19 mouse cellular contexts compared by ENCODE assay signal in the genomic region with DNA sequence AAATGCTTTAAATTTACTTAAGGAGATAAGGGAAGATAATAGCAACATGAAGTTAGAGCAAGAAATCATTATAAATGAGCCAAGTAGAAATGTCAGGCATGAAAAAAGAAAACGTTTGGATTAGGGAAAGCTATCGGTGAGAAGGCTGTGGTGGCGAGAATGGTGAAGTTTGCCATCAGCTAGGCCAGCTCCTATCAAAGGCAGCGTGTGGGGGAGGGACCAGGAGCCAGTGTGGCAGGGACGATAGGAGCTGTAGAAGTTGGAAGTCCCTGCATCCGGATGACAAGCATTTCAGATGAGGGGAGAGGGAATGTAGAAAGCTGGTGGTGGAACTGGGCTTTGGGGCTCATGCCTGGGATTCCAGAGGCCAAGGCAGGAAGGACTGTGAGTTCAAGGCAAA.
DNase-seq lines count a peak whose midpoint lies in the region; ATAC-seq and TF ChIP-seq lines count a peak whose summit lies in the region.
"Had no signal": no experiment of that assay in that cellular context is flagged by ENCODE, and none has a peak within 500 bp of the region (broad histone marks: within the 10 kb centered on the region; RNA-seq: fewer than 3 reads in every experiment).

No protein-coding gene starts in this region.

- no peak overlapping the region for H3K4me2 ChIP-seq in midbrain, embryonic 13.5 days (replicated peaks)
- no peak overlapping the region for H3K4me2 ChIP-seq in midbrain, embryonic 15.5 days
- H3K4me2 ChIP-seq: embryonic facial prominence, embryonic 12.5 days; heart, embryonic 13.5 days; hindbrain, embryonic 12.5 days had no signal

- peak; percentile 39; the same call in 1 of the 2 replicates for ATAC-seq in frontal cortex, adult (ENCODE audit: low TSS enrichment)
- no peak for ATAC-seq in midbrain, embryonic 13.5 days
- ATAC-seq in midbrain, embryonic 15.5 days (replicated peaks), result no peak
- ATAC-seq in megakaryocyte, adult 5-6 weeks (ENCODE audit: poor library complexity, severe bottlenecking), result no peak
- ATAC-seq: hindbrain, embryonic 16.5 days; inflammation-experienced regulatory T-cells, adult 6 months had no signal

- no peak overlapping the region for H3K9ac ChIP-seq in midbrain, embryonic 13.5 days (replicated peaks)
- no peak overlapping the region for H3K9ac ChIP-seq in midbrain, embryonic 15.5 days
- H3K9ac ChIP-seq: embryonic facial prominence, embryonic 12.5 days; heart, embryonic 13.5 days; hindbrain, embryonic 12.5 days had no signal

- no peaks in the 10 kb centered on the region for H3K27me3 ChIP-seq in midbrain, embryonic 13.5 days
- no peaks in the 10 kb centered on the region for H3K27me3 ChIP-seq in midbrain, embryonic 15.5 days (replicated peaks)
- H3K27me3 ChIP-seq in testis, adult 2 months (ENCODE audit: control insufficient read depth, insufficient read depth, low read length), result no peaks in the 10 kb centered on the region
- H3K27me3 ChIP-seq: embryonic facial prominence, embryonic 12.5 days had no signal

- WGBS in midbrain, embryonic 13.5 days, result 51% methylated on average over 6 of the region's 6 CpGs
- 44% methylated on average over 6 of the region's 6 CpGs for WGBS in midbrain, embryonic 15.5 days

- TF ChIP-seq POLR2A in testis, adult 2 months (IDR thresholded peaks at IDR 0.05; ENCODE audit: control insufficient read depth, low read depth, low read length), result no peak

- no peaks in the 10 kb centered on the region for H3K9me3 ChIP-seq in midbrain, embryonic 13.5 days
- no peaks in the 10 kb centered on the region for H3K9me3 ChIP-seq in midbrain, embryonic 15.5 days
- H3K9me3 ChIP-seq: embryonic facial prominence, embryonic 12.5 days; heart, embryonic 13.5 days; hindbrain, embryonic 12.5 days had no signal

- TF ChIP-seq CTCF in testis, adult 2 months (IDR thresholded peaks at IDR 0.05; ENCODE audit: control insufficient read depth, insufficient read depth, insufficient replicate concordance, low read depth, low read length), result no peak

- H3K36me3 ChIP-seq in midbrain, embryonic 13.5 days, result no peaks in the 10 kb centered on the region
- no peaks in the 10 kb centered on the region for H3K36me3 ChIP-seq in midbrain, embryonic 15.5 days (replicated peaks)
- H3K36me3 ChIP-seq in testis, adult 2 months (ENCODE audit: control insufficient read depth, insufficient read depth, low read length), result no peaks in the 10 kb centered on the region
- H3K36me3 ChIP-seq: embryonic facial prominence, embryonic 12.5 days; heart, embryonic 13.5 days; hindbrain, embryonic 12.5 days had no signal

- H3K27ac ChIP-seq in midbrain, embryonic 13.5 days, result 0 out of 2 replicates have a peak overlapping the region, but pooled peaks have one; percentile 21
- no peak overlapping the region for H3K27ac ChIP-seq in midbrain, embryonic 15.5 days
- peak overlapping the region; percentile 46; the same call in 1 of the 2 replicates for H3K27ac ChIP-seq in testis, adult 2 months (ENCODE audit: control insufficient read depth, insufficient read depth, low read depth, low read length)
- H3K27ac ChIP-seq: embryonic facial prominence, embryonic 12.5 days; heart, embryonic 13.5 days; hindbrain, embryonic 12.5 days had no signal

- peaks cover 6% of the 10 kb centered on the region; the same call in 1 of the 2 replicates for H3K4me1 ChIP-seq in midbrain, embryonic 13.5 days (replicated peaks)
- peaks cover 9% of the 10 kb centered on the region; the same call in 1 of the 2 replicates for H3K4me1 ChIP-seq in midbrain, embryonic 15.5 days
- peaks cover 6% of the 10 kb centered on the region for H3K4me1 ChIP-seq in testis, adult 2 months (ENCODE audit: control insufficient read depth, insufficient read depth, low read length)
- H3K4me1 ChIP-seq: embryonic facial prominence, embryonic 12.5 days; hindbrain, embryonic 12.5 days had no signal

- no peak for DNase-seq in frontal cortex, postnatal 14 days (ENCODE audit: low spot score in 2 of 2)
- DNase-seq in testis, postnatal 14 days (ENCODE audit: low spot score), result no peak
- DNase-seq: adrenal gland, adult 2 months; adrenal gland, postnatal 25 days; cerebellum, adult 11 months; cerebellum, adult 8-10 months; cerebellum, postnatal 14 days; gastrocnemius, postnatal 36 days; heart, postnatal 4 days had no signal

- H3K4me3 ChIP-seq in midbrain, embryonic 13.5 days (replicated peaks), result no peak overlapping the region
- H3K4me3 ChIP-seq in midbrain, embryonic 15.5 days, result no peak overlapping the region
- no peak overlapping the region for H3K4me3 ChIP-seq in testis, adult 2 months (ENCODE audit: control insufficient read depth, low read depth, low read length)
- H3K4me3 ChIP-seq: embryonic facial prominence, embryonic 12.5 days; heart, embryonic 13.5 days; hindbrain, embryonic 12.5 days had no signal
